Comparison of ENCODE assay signal across 18 mouse cellular contexts in genomic region chr2:43907496-43907895, GRCm38 (mm10).
DNase-seq lines count a peak whose midpoint lies in the region; ATAC-seq lines count a peak whose summit lies in the region.
"Had no signal": no experiment of that assay in that cellular context is flagged by ENCODE, and none has a peak within 500 bp of the region (broad histone marks: within the 10 kb centered on the region; RNA-seq: fewer than 3 reads in every experiment).

No protein-coding gene starts in this region.

- no peak overlapping the region for H3K4me2 ChIP-seq in heart, embryonic 11.5 days
- no peak overlapping the region for H3K4me2 ChIP-seq in kidney, embryonic 16.5 days (replicated peaks; ENCODE audit: low read depth, low read length)
- H3K4me2 ChIP-seq: hindbrain, embryonic 15.5 days; limb, embryonic 12.5 days; lung, embryonic 15.5 days; midbrain, embryonic 15.5 days; neural tube, embryonic 13.5 days; stomach, embryonic 15.5 days had no signal

- H3K4me1 ChIP-seq in heart, embryonic 11.5 days (ENCODE audit: control insufficient read depth, insufficient read depth, low read length): no peaks in the 10 kb centered on the region
- H3K4me1 ChIP-seq in kidney, embryonic 16.5 days (ENCODE audit: insufficient read depth, low read length): no peaks in the 10 kb centered on the region
- H3K4me1 ChIP-seq: hindbrain, embryonic 15.5 days; limb, embryonic 12.5 days; lung, embryonic 15.5 days; midbrain, embryonic 15.5 days; neural tube, embryonic 13.5 days; stomach, embryonic 15.5 days had no signal

- H3K4me3 ChIP-seq in heart, embryonic 11.5 days (ENCODE audit: low read depth, low read length): no peak overlapping the region
- H3K4me3 ChIP-seq in kidney, embryonic 16.5 days (ENCODE audit: low read length): no peak overlapping the region
- H3K4me3 ChIP-seq: hindbrain, embryonic 15.5 days; limb, embryonic 12.5 days; lung, embryonic 15.5 days; midbrain, embryonic 15.5 days; neural tube, embryonic 13.5 days; stomach, embryonic 15.5 days had no signal

- H3K9ac ChIP-seq in heart, embryonic 11.5 days (ENCODE audit: low read depth, low read length): no peak overlapping the region
- no peak overlapping the region for H3K9ac ChIP-seq in kidney, embryonic 16.5 days (replicated peaks; ENCODE audit: low read length)
- H3K9ac ChIP-seq: hindbrain, embryonic 15.5 days; limb, embryonic 12.5 days; lung, embryonic 15.5 days; midbrain, embryonic 15.5 days; neural tube, embryonic 13.5 days; stomach, embryonic 15.5 days had no signal

- no peak overlapping the region for H3K27ac ChIP-seq in heart, embryonic 11.5 days (ENCODE audit: low read depth, low read length)
- no peak overlapping the region for H3K27ac ChIP-seq in kidney, embryonic 16.5 days (ENCODE audit: low read length)
- H3K27ac ChIP-seq: hindbrain, embryonic 15.5 days; limb, embryonic 12.5 days; lung, embryonic 15.5 days; midbrain, embryonic 15.5 days; neural tube, embryonic 13.5 days; stomach, embryonic 15.5 days had no signal

- ATAC-seq in heart, embryonic 11.5 days (replicated peaks; ENCODE audit: insufficient number of reproducible peaks, low FRiP score, low TSS enrichment): no peak
- ATAC-seq in kidney, embryonic 16.5 days (ENCODE audit: low FRiP score, low TSS enrichment): no peak
- ATAC-seq: midbrain, embryonic 15.5 days had no signal

- 78% methylated on average over 5 of the region's 5 CpGs for WGBS in heart, embryonic 11.5 days (ENCODE audit: insufficient replicate concordance)
- WGBS in kidney, embryonic 16.5 days: 83% methylated on average over 5 of the region's 5 CpGs

- peak; percentile 93 for DNase-seq in heart, adult 11 months
- DNase-seq in urinary bladder, postnatal 14 days (ENCODE audit: low spot score): peak; percentile 60
- no peak for DNase-seq in urinary bladder, postnatal 4 days (ENCODE audit: low spot score in 2 of 2)
- peak; percentile 60 for DNase-seq in fibroblast of lung, adult 2 months (ENCODE audit: low read depth)
- DNase-seq in lung, postnatal 25 days (ENCODE audit: low spot score): peak; percentile 34
- DNase-seq in cerebellum, adult 18-20 months: no peak
- DNase-seq: cerebellum, postnatal 36 days; kidney, adult 9 months; right cerebral cortex, postnatal 25 days had no signal

- no peaks in the 10 kb centered on the region for H3K9me3 ChIP-seq in heart, embryonic 11.5 days (replicated peaks; ENCODE audit: control insufficient read depth, low read length)
- no peaks in the 10 kb centered on the region for H3K9me3 ChIP-seq in kidney, embryonic 16.5 days (ENCODE audit: low read length)
- H3K9me3 ChIP-seq: hindbrain, embryonic 15.5 days; limb, embryonic 12.5 days; lung, embryonic 15.5 days; midbrain, embryonic 15.5 days; neural tube, embryonic 13.5 days; stomach, embryonic 15.5 days had no signal

- H3K36me3 ChIP-seq in heart, embryonic 11.5 days (ENCODE audit: control insufficient read depth, insufficient read depth, low read length): no peaks in the 10 kb centered on the region
- no peaks in the 10 kb centered on the region for H3K36me3 ChIP-seq in kidney, embryonic 16.5 days (ENCODE audit: insufficient read depth, low read length)
- H3K36me3 ChIP-seq: hindbrain, embryonic 15.5 days; limb, embryonic 12.5 days; lung, embryonic 15.5 days; midbrain, embryonic 15.5 days; neural tube, embryonic 13.5 days; stomach, embryonic 15.5 days had no signal

- no peaks in the 10 kb centered on the region for H3K27me3 ChIP-seq in heart, embryonic 11.5 days (ENCODE audit: control insufficient read depth, insufficient read depth, low read length)
- no peaks in the 10 kb centered on the region for H3K27me3 ChIP-seq in kidney, embryonic 16.5 days (ENCODE audit: insufficient read depth, low read length)
- H3K27me3 ChIP-seq: CH12.LX; hindbrain, embryonic 15.5 days; limb, embryonic 12.5 days; lung, embryonic 15.5 days; midbrain, embryonic 15.5 days; neural tube, embryonic 13.5 days; stomach, embryonic 15.5 days had no signal

Comparison
In these comparisons a context has a peak if more than half of its experiments do, and no peak if none do; other contexts are left out.
1. DNase-seq: peak in heart, adult 11 months (single experiment), urinary bladder, postnatal 14 days (single experiment), fibroblast of lung, adult 2 months (single experiment) and lung, postnatal 25 days (single experiment); none in urinary bladder, postnatal 4 days (0 of 2) and cerebellum, adult 18-20 months (0 of 2).